ENCODE assay signal across 8 mouse cellular contexts in the genomic region with DNA sequence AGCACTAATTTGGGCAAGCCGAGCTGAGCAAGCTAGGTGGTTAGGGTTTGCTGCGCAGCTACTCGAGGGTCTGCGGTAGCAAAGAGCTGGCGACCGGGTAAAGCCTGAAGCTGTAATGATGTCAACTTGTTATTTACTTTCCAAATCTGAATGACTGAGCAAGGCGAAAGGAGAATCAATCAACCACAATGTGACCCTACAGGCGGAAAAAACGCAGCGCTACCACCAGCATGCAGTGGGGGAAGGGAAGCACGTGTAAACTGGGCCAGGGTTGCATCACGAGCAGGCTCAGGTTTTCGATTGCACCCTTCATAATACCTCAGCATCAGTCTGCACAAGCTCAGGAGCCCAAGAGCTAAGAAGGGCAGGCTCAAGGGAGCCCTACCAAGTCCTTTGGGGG. TPM values are rescaled to one million over a fixed set of nuclear protein-coding genes. Genes with fewer than 3 reads are reported as not detected.
DNase-seq lines count a peak whose midpoint lies in the region; ATAC-seq and TF ChIP-seq lines count a peak whose summit lies in the region.

No protein-coding gene starts in this region.

- TF ChIP-seq EP300 in liver, embryonic 14.5 days (IDR thresholded peaks at IDR 0.05; ENCODE audit: low read depth), result no peak
- TF ChIP-seq EP300 in stomach, postnatal 0 days (optimal IDR thresholded peaks at IDR 0.05), result peak; percentile 88

- peaks cover 6% of the 10 kb centered on the region; the same call in 1 of the 2 replicates for H3K9me3 ChIP-seq in forebrain, embryonic 10.5 days
- no peaks in the 10 kb centered on the region for H3K9me3 ChIP-seq in heart, embryonic 15.5 days (replicated peaks)
- no peaks in the 10 kb centered on the region for H3K9me3 ChIP-seq in liver, embryonic 14.5 days (ENCODE audit: control insufficient read depth, low read length)
- H3K9me3 ChIP-seq in neural tube, embryonic 11.5 days (ENCODE audit: control insufficient read depth, low read length), result no peaks in the 10 kb centered on the region
- no peaks in the 10 kb centered on the region for H3K9me3 ChIP-seq in stomach, postnatal 0 days (ENCODE audit: control insufficient read depth, low read length)

- 16% methylated on average over 13 of the region's 13 CpGs for WGBS in forebrain, embryonic 10.5 days
- 15% methylated on average over 13 of the region's 13 CpGs for WGBS in heart, embryonic 15.5 days
- WGBS in liver, embryonic 14.5 days (ENCODE audit: insufficient replicate concordance), result 8% methylated on average over 13 of the region's 13 CpGs
- 16% methylated on average over 13 of the region's 13 CpGs for WGBS in neural tube, embryonic 11.5 days
- 11% methylated on average over 13 of the region's 13 CpGs for WGBS in stomach, postnatal 0 days

- peak; percentile 93 for DNase-seq in CD4-positive helper T cell, adult 2 months (ENCODE audit: low read depth, low spot score)
- DNase-seq in forebrain, embryonic 10.5 days (ENCODE audit: extremely low spot score, low spot score), result peak; percentile 82
- peak; percentile 91 for DNase-seq in kidney, postnatal 25 days
- peak; percentile 56 to 61 (median 58) for DNase-seq in liver, embryonic 14.5 days (ENCODE audit: low read depth in 3 of 3, low spot score in 3 of 3)
- peak; percentile 83 for DNase-seq in neural tube, embryonic 11.5 days (ENCODE audit: low spot score)
- peak; percentile 88 for DNase-seq in stomach, postnatal 0 days (ENCODE audit: low spot score)

- H3K36me3 ChIP-seq in forebrain, embryonic 10.5 days (replicated peaks), result no peaks in the 10 kb centered on the region
- no peaks in the 10 kb centered on the region for H3K36me3 ChIP-seq in heart, embryonic 15.5 days
- no peaks in the 10 kb centered on the region for H3K36me3 ChIP-seq in liver, embryonic 14.5 days (replicated peaks; ENCODE audit: control insufficient read depth, insufficient read depth, low read depth)
- no peaks in the 10 kb centered on the region for H3K36me3 ChIP-seq in neural tube, embryonic 11.5 days (ENCODE audit: control insufficient read depth, insufficient read depth, low read length)
- no peaks in the 10 kb centered on the region for H3K36me3 ChIP-seq in stomach, postnatal 0 days (ENCODE audit: control insufficient read depth, insufficient read depth, low read length)

- H3K4me1 ChIP-seq in brown adipose tissue, adult 24 weeks (ENCODE audit: control insufficient read depth, insufficient read depth, insufficient read length, low read length), result peaks cover 2% of the 10 kb centered on the region; the same call in 1 of the 2 replicates
- peaks cover 29% of the 10 kb centered on the region for H3K4me1 ChIP-seq in forebrain, embryonic 10.5 days
- H3K4me1 ChIP-seq in heart, embryonic 15.5 days (replicated peaks), result peaks cover 15% of the 10 kb centered on the region; the same call in 1 of the 2 replicates
- H3K4me1 ChIP-seq in liver, embryonic 14.5 days (replicated peaks; ENCODE audit: control insufficient read depth in 2 of 2, insufficient read depth in 2 of 2, low read length in 1 of 2), result peaks cover 2% of the 10 kb centered on the region in 2 experiments; a peak in 3 of 4 replicates
- peaks cover 4% of the 10 kb centered on the region; the same call in 1 of the 2 replicates for H3K4me1 ChIP-seq in neural tube, embryonic 11.5 days (ENCODE audit: control insufficient read depth, insufficient read depth, low read length)
- no peaks in the 10 kb centered on the region for H3K4me1 ChIP-seq in stomach, postnatal 0 days (replicated peaks; ENCODE audit: control insufficient read depth, insufficient read depth)

- TF ChIP-seq CTCF in liver, embryonic 14.5 days (IDR thresholded peaks at IDR 0.05; ENCODE audit: low read depth), result no peak
- TF ChIP-seq CTCF in stomach, postnatal 0 days (IDR thresholded peaks at IDR 0.05; ENCODE audit: low read depth), result peak; percentile 19; the same call in 1 of the 2 replicates

- no peak overlapping the region for H3K9ac ChIP-seq in heart, embryonic 15.5 days
- no peak overlapping the region for H3K9ac ChIP-seq in liver, embryonic 14.5 days (replicated peaks)
- no peak overlapping the region for H3K9ac ChIP-seq in neural tube, embryonic 11.5 days (ENCODE audit: low read length)
- H3K9ac ChIP-seq in stomach, postnatal 0 days (ENCODE audit: low read length), result no peak overlapping the region

- 0 out of 2 replicates have a peak overlapping the region, but pooled peaks have one; percentile 38 for H3K4me3 ChIP-seq in brown adipose tissue, adult 24 weeks (ENCODE audit: insufficient read depth, low read depth, low read length)
- peak overlapping the region; percentile 67 for H3K4me3 ChIP-seq in forebrain, embryonic 10.5 days
- H3K4me3 ChIP-seq in heart, embryonic 15.5 days, result peak overlapping the region; percentile 71
- peak overlapping the region; percentile 44 to 74; a peak in 3 of 4 replicates for H3K4me3 ChIP-seq in liver, embryonic 14.5 days (ENCODE audit: insufficient read depth in 1 of 2, low read depth in 2 of 2, low read length in 2 of 2)
- no peak overlapping the region for H3K4me3 ChIP-seq in neural tube, embryonic 11.5 days (ENCODE audit: low read depth, low read length)
- no peak overlapping the region for H3K4me3 ChIP-seq in stomach, postnatal 0 days (ENCODE audit: low read depth, low read length)

- peak; percentile 41; the same call in 1 of the 2 replicates for ATAC-seq in heart, embryonic 15.5 days (replicated peaks; ENCODE audit: insufficient number of reproducible peaks, insufficient read depth, low FRiP score, low read depth)
- peak; percentile 24 for ATAC-seq in liver, embryonic 14.5 days (ENCODE audit: insufficient read depth)
- peak; percentile 73 for ATAC-seq in neural tube, embryonic 11.5 days (ENCODE audit: insufficient read depth, low FRiP score, low TSS enrichment)
- peak; percentile 88 for ATAC-seq in stomach, postnatal 0 days (ENCODE audit: low FRiP score, low TSS enrichment)

- peak overlapping the region; percentile 61 for H3K4me2 ChIP-seq in heart, embryonic 15.5 days
- peak overlapping the region; percentile 75 for H3K4me2 ChIP-seq in liver, embryonic 14.5 days (ENCODE audit: low read depth)
- peak overlapping the region; percentile 49 for H3K4me2 ChIP-seq in neural tube, embryonic 11.5 days (ENCODE audit: low read depth)
- H3K4me2 ChIP-seq in stomach, postnatal 0 days (replicated peaks; ENCODE audit: low read depth), result no peak overlapping the region

- H3K27ac ChIP-seq in brown adipose tissue, adult 24 weeks (replicated peaks; ENCODE audit: low read depth, low read length), result peak overlapping the region; percentile 77; the same call in 1 of the 2 replicates
- peak overlapping the region; percentile 96 for H3K27ac ChIP-seq in forebrain, embryonic 10.5 days
- H3K27ac ChIP-seq in heart, embryonic 15.5 days, result peak overlapping the region; percentile 97
- peak overlapping the region; percentile 47; the same call in 1 of the 2 replicates for H3K27ac ChIP-seq in liver, embryonic 14.5 days
- peak overlapping the region; percentile 88; the same call in 1 of the 2 replicates for H3K27ac ChIP-seq in neural tube, embryonic 11.5 days (ENCODE audit: low read depth, low read length)
- peak overlapping the region; percentile 95 for H3K27ac ChIP-seq in stomach, postnatal 0 days (replicated peaks)

- no peaks in the 10 kb centered on the region for H3K27me3 ChIP-seq in forebrain, embryonic 10.5 days (ENCODE audit: poor library complexity, severe bottlenecking)
- H3K27me3 ChIP-seq in heart, embryonic 15.5 days, result no peaks in the 10 kb centered on the region
- no peaks in the 10 kb centered on the region for H3K27me3 ChIP-seq in liver, embryonic 14.5 days (ENCODE audit: control insufficient read depth, insufficient read depth, low read length)
- H3K27me3 ChIP-seq in neural tube, embryonic 11.5 days (ENCODE audit: control insufficient read depth, insufficient read depth, low read length), result no peaks in the 10 kb centered on the region
- no peaks in the 10 kb centered on the region for H3K27me3 ChIP-seq in stomach, postnatal 0 days (ENCODE audit: control insufficient read depth, insufficient read depth, low read length)

RNA-seq across cellular contexts. Expression of gene Tbl1x, which starts 1.7 kb away (rescaled TPM):
- polyA plus RNA-seq in brown adipose tissue, adult 24 weeks (2012; ENCODE audit: insufficient read depth, insufficient read length, missing spikeins), result 23.2 and 30.4 TPM in 2 replicates
- 71.4 and 76.7 TPM in 2 replicates for polyA plus RNA-seq in forebrain, embryonic 10.5 days (2016; fragmentation: Nextera tagmentation; extraction: Ambion mirVana)
- 53.3 and 63.4 TPM in 2 replicates for polyA plus RNA-seq in heart, embryonic 15.5 days (2015; fragmentation: Nextera tagmentation; extraction: Ambion mirVana)
- polyA plus RNA-seq in liver, embryonic 14.5 days (2012; rRNA removed), result 6.4 and 7.6 TPM in 2 replicates
- 14.2 and 18.6 TPM in 2 replicates for polyA plus RNA-seq in liver, embryonic 14.5 days (2014; fragmentation: Nextera tagmentation; extraction: Ambion mirVana)
- 77.6 and 81.1 TPM in 2 replicates for polyA plus RNA-seq in neural tube, embryonic 11.5 days (2014; fragmentation: Nextera tagmentation; extraction: Ambion mirVana)
- 24.3 and 25.7 TPM in 2 replicates for polyA plus RNA-seq in stomach, postnatal 0 days (2015; fragmentation: Nextera tagmentation; extraction: Ambion mirVana)

Comparison
In these comparisons a context has a peak if more than half of its experiments do, and no peak if none do; other contexts are left out.
1. H3K27ac ChIP-seq: peak in every context shown above with its lines; median percentile 97 in heart, embryonic 15.5 days; 96 in forebrain, embryonic 10.5 days; 95 in stomach, postnatal 0 days; 88 in neural tube, embryonic 11.5 days; 77 in brown adipose tissue, adult 24 weeks; 47 in liver, embryonic 14.5 days.
2. H3K4me3 ChIP-seq: peak in brown adipose tissue, adult 24 weeks (single experiment), forebrain, embryonic 10.5 days (single experiment), heart, embryonic 15.5 days (single experiment) and liver, embryonic 14.5 days (2 of 2); none in neural tube, embryonic 11.5 days (single experiment) and stomach, postnatal 0 days (single experiment).
3. ATAC-seq: peak in every context shown above with its lines; median percentile 88 in stomach, postnatal 0 days; 73 in neural tube, embryonic 11.5 days; 41 in heart, embryonic 15.5 days; 24 in liver, embryonic 14.5 days.
4. Peak in every context shown above with its lines, with median percentiles within 50 percentile points of each other: DNase-seq.